Mouse (Mus musculus): ENCODE measurements around the gene Nsl1.
A peak's percentile ranks its signal among the peaks of the same experiment; 100 is the strongest.

- TF ChIP-seq CTCF (IDR thresholded peaks at IDR 0.05; ENCODE audit: control insufficient read depth, insufficient read depth, insufficient replicate concordance, low read depth, low read length): peak; percentile 57; the same call in 1 of the 2 replicates
- no peak for TF ChIP-seq POLR2A (IDR thresholded peaks at IDR 0.05; ENCODE audit: control insufficient read depth, low read depth, low read length)
These were observed 63.2 kb downstream of the Nsl1 start for GRCm38 (mm10) chr1:191125811-191126638.
